Mouse (Mus musculus): ENCODE measurements around the gene Mical2. TPM values are rescaled to one million over a fixed set of nuclear protein-coding genes. Genes with fewer than 3 reads are reported as not detected.

Gene Mical2
- polyA plus RNA-seq, 1 experiment = 6.6 TPM

DNA sequence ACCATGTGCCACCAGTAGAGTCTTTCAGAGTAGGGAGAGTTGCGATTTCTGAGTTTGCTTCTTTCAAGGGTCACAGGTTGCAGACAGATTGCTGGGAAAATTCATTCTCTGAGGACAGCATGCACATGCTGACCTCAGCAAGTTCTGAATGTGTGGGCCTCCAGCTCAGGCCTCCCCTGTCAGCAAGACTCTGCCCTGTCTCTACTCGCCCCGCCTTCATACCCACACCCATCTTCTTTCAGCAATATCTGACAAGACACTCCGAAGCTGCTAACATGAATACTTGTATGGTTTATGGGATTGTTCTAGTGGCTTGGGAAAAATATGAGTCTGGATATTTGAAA is 84.3 kb downstream of the Mical2 start:
- Histone ChIP-seq H3K4me1 (ENCODE audit: control insufficient read depth, insufficient read depth, low read length) (no peaks in the 10 kb centered on the region), H3K4me3 (ENCODE audit: insufficient read depth, low read depth, low read length) (no peak overlapping the region), H3K36me3 (ENCODE audit: control insufficient read depth, insufficient read depth, low read length) (no peaks in the 10 kb centered on the region), H3K27me3 (replicated peaks; ENCODE audit: control insufficient read depth, insufficient read depth, low read length) (no peaks in the 10 kb centered on the region), H3K27ac (ENCODE audit: insufficient read depth, low read depth, low read length) (no peak overlapping the region)
- peak; percentile 53 for DNase-seq
- TF ChIP-seq CTCF (conservative IDR thresholded peaks at IDR 0.05; ENCODE audit: insufficient read depth, insufficient read length, low read depth, low read length) = no peak
- no peak for TF ChIP-seq POLR2A (IDR thresholded peaks at IDR 0.05; ENCODE audit: low read depth, low read length)
- WGBS = 68% methylated on average over 4 of the region's 4 CpGs

DNA sequence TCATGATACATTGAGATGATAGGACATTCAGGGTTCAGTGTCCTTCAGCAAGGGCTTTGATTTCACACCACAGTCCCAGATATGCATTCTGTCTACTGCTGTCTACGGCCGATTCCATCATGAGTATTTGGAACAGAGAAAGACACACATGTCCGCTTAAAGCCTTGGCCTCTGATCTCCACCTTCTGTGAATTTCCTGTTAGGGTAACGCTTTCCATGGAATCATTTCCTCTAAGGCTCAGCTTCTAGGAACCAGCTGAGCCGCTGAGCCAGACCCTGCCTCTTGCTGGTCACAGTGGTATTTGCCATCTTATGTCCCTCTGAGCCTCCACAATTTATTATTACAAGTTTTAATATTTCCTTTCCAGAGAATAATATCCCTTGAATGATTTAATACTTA is 87.6 kb downstream of the Mical2 start:
- WGBS = 58% methylated on average over 5 of the region's 5 CpGs
- peak; percentile 29 for DNase-seq
- H3K4me3 ChIP-seq (ENCODE audit: insufficient read depth, low read depth, low read length) = no peak overlapping the region
- H3K27ac ChIP-seq (ENCODE audit: insufficient read depth, low read depth, low read length) = no peak overlapping the region
- H3K36me3 ChIP-seq (ENCODE audit: control insufficient read depth, insufficient read depth, low read length) = no peaks in the 10 kb centered on the region
- no peaks in the 10 kb centered on the region for H3K4me1 ChIP-seq (ENCODE audit: control insufficient read depth, insufficient read depth, low read length)
- H3K27me3 ChIP-seq (replicated peaks; ENCODE audit: control insufficient read depth, insufficient read depth, low read length) = no peaks in the 10 kb centered on the region
- TF ChIP-seq CTCF (conservative IDR thresholded peaks at IDR 0.05; ENCODE audit: insufficient read depth, insufficient read length, low read depth, low read length) (no peak), POLR2A (IDR thresholded peaks at IDR 0.05; ENCODE audit: low read depth, low read length) (no peak)

DNA sequence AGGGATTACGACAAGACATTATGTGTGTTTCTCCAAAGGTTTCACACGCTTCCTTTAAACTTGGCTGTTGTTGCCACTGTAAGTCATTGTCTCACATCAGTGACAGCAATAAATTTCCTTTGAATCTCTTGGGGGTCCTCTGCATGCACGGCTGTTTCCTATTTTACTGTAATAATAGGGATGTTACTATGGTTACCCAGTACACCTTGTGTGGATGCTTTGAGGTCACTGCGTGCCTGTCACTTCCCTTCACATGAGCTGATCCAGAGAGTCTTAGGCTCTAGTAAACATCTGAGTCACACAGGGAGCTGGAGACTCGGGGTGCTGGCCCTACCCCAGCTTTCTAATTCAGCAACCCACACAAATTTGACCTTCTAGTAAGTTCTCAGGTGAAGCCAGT is 88.0 kb downstream of the Mical2 start:
- no peak overlapping the region for H3K27ac ChIP-seq (ENCODE audit: insufficient read depth, low read depth, low read length)
- H3K4me1 ChIP-seq (ENCODE audit: control insufficient read depth, insufficient read depth, low read length) = no peaks in the 10 kb centered on the region

DNA sequence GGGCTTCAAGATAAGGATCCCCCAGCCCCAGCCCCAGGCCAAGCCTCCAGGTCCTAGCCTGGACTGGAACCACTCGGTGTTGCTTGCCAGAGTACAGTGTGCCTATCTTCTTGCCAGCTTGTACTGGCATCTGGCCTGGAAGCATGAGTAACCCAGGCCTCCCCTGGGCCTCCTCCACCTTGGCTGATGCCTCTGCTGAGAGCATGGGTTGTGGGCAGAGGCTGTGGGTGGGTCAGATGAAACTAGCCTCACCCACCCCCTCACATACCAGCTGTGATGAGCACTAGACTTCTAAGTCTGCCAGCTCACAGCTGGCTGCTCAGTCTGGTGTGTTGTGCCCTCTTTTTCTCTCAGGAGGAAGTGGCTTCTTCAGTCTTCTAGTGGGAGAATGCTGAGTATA is 90.6 kb downstream of the Mical2 start:
- peak; percentile 25 for DNase-seq
- peaks cover 4% of the 10 kb centered on the region; the same call in 1 of the 2 replicates for H3K4me1 ChIP-seq (ENCODE audit: control insufficient read depth, insufficient read depth, low read length)
- no peak overlapping the region for H3K4me3 ChIP-seq (ENCODE audit: insufficient read depth, low read depth, low read length)
- no peaks in the 10 kb centered on the region for H3K36me3 ChIP-seq (ENCODE audit: control insufficient read depth, insufficient read depth, low read length)
- TF ChIP-seq CTCF (conservative IDR thresholded peaks at IDR 0.05; ENCODE audit: insufficient read depth, insufficient read length, low read depth, low read length) = no peak
- no peak for TF ChIP-seq POLR2A (IDR thresholded peaks at IDR 0.05; ENCODE audit: low read depth, low read length)
- no peaks in the 10 kb centered on the region for H3K27me3 ChIP-seq (replicated peaks; ENCODE audit: control insufficient read depth, insufficient read depth, low read length)
- H3K27ac ChIP-seq (ENCODE audit: insufficient read depth, low read depth, low read length) = no peak overlapping the region
- WGBS = 77% methylated on average over 1 of the region's 1 CpGs

More for the DNA sequence above, 88.0 kb downstream of the Mical2 start:
- H3K36me3 ChIP-seq (ENCODE audit: control insufficient read depth, insufficient read depth, low read length) = no peaks in the 10 kb centered on the region
- TF ChIP-seq POLR2A (IDR thresholded peaks at IDR 0.05; ENCODE audit: low read depth, low read length) (no peak), CTCF (conservative IDR thresholded peaks at IDR 0.05; ENCODE audit: insufficient read depth, insufficient read length, low read depth, low read length) (no peak)
- DNase-seq = peak; percentile 27
- no peaks in the 10 kb centered on the region for H3K27me3 ChIP-seq (replicated peaks; ENCODE audit: control insufficient read depth, insufficient read depth, low read length)
- H3K4me3 ChIP-seq (ENCODE audit: insufficient read depth, low read depth, low read length) = no peak overlapping the region
- 54% methylated on average over 5 of the region's 5 CpGs for WGBS

DNA sequence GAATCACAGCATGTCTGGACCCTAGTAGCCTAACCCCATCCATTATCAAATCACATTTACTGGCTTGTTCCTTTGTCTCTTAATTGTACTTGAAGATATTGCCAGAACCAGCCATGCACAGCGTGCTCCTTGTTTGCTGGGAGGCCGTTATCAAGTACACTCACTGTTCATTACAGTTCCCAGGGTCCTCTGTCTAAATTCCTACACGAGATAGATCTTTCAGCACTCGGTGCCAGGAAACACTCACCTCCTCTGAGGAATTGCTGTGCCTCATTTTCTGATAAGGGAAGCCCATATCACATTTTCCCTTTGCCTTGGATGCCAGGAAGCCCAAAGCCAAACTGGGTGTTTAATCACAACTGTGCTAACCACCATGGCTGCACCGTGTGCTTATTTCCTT is 91.8 kb downstream of the Mical2 start:
- H3K4me3 ChIP-seq (ENCODE audit: insufficient read depth, low read depth, low read length) = no peak overlapping the region
- no peaks in the 10 kb centered on the region for H3K36me3 ChIP-seq (ENCODE audit: control insufficient read depth, insufficient read depth, low read length)
- 75% methylated on average over 5 of the region's 5 CpGs for WGBS
- H3K4me1 ChIP-seq (ENCODE audit: control insufficient read depth, insufficient read depth, low read length) = peaks cover 4% of the 10 kb centered on the region; the same call in 1 of the 2 replicates
- H3K27me3 ChIP-seq (replicated peaks; ENCODE audit: control insufficient read depth, insufficient read depth, low read length) = no peaks in the 10 kb centered on the region
- no peak for DNase-seq
- no peak for TF ChIP-seq POLR2A (IDR thresholded peaks at IDR 0.05; ENCODE audit: low read depth, low read length)
- no peak for TF ChIP-seq CTCF (conservative IDR thresholded peaks at IDR 0.05; ENCODE audit: insufficient read depth, insufficient read length, low read depth, low read length)
- H3K27ac ChIP-seq (ENCODE audit: insufficient read depth, low read depth, low read length) = no peak overlapping the region

DNA sequence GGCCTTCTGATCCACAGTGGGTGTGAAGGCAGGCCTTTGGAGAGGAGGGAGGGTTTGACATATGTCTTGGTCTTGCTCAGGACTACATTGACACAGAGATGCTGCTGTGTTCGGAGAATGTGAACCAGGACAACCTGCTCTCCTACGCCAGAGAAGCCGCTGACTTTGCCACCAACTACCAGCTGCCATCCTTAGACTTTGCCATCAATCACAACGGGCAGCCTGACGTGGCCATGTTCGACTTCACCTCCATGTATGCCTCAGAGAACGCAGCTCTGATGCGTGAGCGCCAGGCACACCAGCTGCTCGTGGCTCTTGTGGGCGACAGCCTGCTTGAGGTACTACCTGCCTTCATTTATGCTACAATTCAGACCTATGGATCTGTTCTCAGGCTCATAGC is 92.7 kb downstream of the Mical2 start:
- no peaks in the 10 kb centered on the region for H3K27me3 ChIP-seq (replicated peaks; ENCODE audit: control insufficient read depth, insufficient read depth, low read length)
- H3K27ac ChIP-seq (ENCODE audit: insufficient read depth, low read depth, low read length) = no peak overlapping the region
- WGBS = 97% methylated on average over 11 of the region's 11 CpGs
- peaks cover 4% of the 10 kb centered on the region; the same call in 1 of the 2 replicates for H3K4me1 ChIP-seq (ENCODE audit: control insufficient read depth, insufficient read depth, low read length)
- TF ChIP-seq CTCF (conservative IDR thresholded peaks at IDR 0.05; ENCODE audit: insufficient read depth, insufficient read length, low read depth, low read length) (no peak), POLR2A (IDR thresholded peaks at IDR 0.05; ENCODE audit: low read depth, low read length) (no peak)
- no peak for DNase-seq
- no peaks in the 10 kb centered on the region for H3K36me3 ChIP-seq (ENCODE audit: control insufficient read depth, insufficient read depth, low read length)
- H3K4me3 ChIP-seq (ENCODE audit: insufficient read depth, low read depth, low read length) = no peak overlapping the region

DNA sequence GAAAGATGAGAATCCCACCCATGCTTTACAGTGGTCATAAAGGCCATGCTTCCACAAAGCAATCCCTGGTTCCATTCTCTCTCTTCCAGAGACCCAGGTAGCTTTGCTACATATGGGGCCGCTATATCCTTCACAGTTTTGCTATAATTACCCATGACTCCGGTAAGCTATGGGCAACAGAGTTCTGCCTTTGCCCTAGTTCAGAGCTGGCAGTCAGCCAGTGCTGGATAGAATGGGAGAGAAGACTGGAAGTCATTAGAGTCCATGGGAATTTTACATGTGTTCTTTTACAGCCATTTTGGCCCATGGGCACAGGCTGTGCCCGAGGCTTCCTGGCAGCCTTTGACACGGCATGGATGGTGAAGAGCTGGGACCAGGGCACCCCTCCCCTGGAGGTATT is 93.8 kb downstream of the Mical2 start:
- Histone ChIP-seq H3K27ac (ENCODE audit: insufficient read depth, low read depth, low read length) (no peak overlapping the region), H3K4me3 (ENCODE audit: insufficient read depth, low read depth, low read length) (no peak overlapping the region), H3K4me1 (ENCODE audit: control insufficient read depth, insufficient read depth, low read length) (peaks cover 4% of the 10 kb centered on the region; the same call in 1 of the 2 replicates), H3K36me3 (ENCODE audit: control insufficient read depth, insufficient read depth, low read length) (no peaks in the 10 kb centered on the region), H3K27me3 (replicated peaks; ENCODE audit: control insufficient read depth, insufficient read depth, low read length) (no peaks in the 10 kb centered on the region)
- TF ChIP-seq CTCF (conservative IDR thresholded peaks at IDR 0.05; ENCODE audit: insufficient read depth, insufficient read length, low read depth, low read length) (no peak), POLR2A (IDR thresholded peaks at IDR 0.05; ENCODE audit: low read depth, low read length) (no peak)
- WGBS = 54% methylated on average over 4 of the region's 4 CpGs
- DNase-seq = peak; percentile 60
